Mouse (Mus musculus) ES-Bruce4 (cell line): ENCODE measurements around the gene Upk1b.

Experiments used
- CTCF ChIP-seq: IDR thresholded peaks from one replicate; pipeline ENCODE4 v1.8.1; 2011; ENCODE audit warnings: low read depth, low read length
- EP300 ChIP-seq: IDR thresholded peaks from 2 replicates; pipeline ENCODE4 v1.6.1; 2011; ENCODE audit warnings: low read depth, low read length; ENCODE audit not compliant: insufficient read depth
- POLR2A ChIP-seq: IDR thresholded peaks from one replicate; pipeline ENCODE4 v1.8.1; 2011; ENCODE audit warnings: low read length; ENCODE audit not compliant: insufficient read depth

DNA sequence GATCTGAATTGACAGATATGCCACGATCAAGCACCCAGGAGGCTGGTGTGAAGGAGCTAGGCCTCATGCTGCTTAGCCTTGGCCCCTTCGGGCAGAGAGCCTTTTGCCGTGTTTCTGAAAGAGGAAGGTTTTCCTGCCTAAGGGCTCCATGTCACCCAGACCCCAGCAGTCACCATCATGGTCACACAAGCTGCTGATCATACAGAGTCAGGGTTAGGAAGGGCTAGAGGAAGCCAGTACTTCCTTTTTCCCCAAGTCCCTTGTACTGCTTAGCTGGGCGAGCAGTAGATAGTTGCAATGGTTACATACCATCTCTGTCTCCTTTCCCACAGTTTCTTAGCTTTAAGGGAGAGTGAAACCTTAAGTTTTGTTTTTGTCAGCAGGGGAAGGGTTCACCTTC is 36.6 kb downstream of the Upk1b start:
- TF ChIP-seq CTCF = no peak
- TF ChIP-seq EP300 = no peak
- TF ChIP-seq POLR2A = no peak
